Mouse (Mus musculus) forebrain, embryonic 14.5 days (tissue): ENCODE data around the gene Hoxb8. TPM values are rescaled to one million over a fixed set of nuclear protein-coding genes. Genes with fewer than 3 reads are reported as not detected.
A peak's percentile ranks its signal among the peaks of the same experiment; 100 is the strongest.

Experiments
- ATAC-seq: fragments of 200-750 bp; cut with Nextera tagmentation; 2 replicates; pipeline ENCODE4 v1.8.0; 2017; ENCODE audit warnings: mild to moderate bottlenecking, moderate library complexity
- DNase-seq: peaks from one replicate; pipeline ENCODE4 v3.0.0-alpha.2; 2015; ENCODE audit warnings: low spot score
- H3K27ac ChIP-seq: fragments of 300-500 bp; sonication (generic); 2 replicates; pipeline ENCODE4 v1.5.1; 2014; ENCODE audit warnings: low read depth, mild to moderate bottlenecking, control low read depth, low read length, moderate library complexity
- H3K27me3 ChIP-seq: fragments of 300-500 bp; sonication (generic); replicated peaks from 2 replicates; pipeline ENCODE4 v1.6.1; 2014; ENCODE audit warnings: low read length, control low read depth, mixed read lengths; ENCODE audit not compliant: control insufficient read depth, insufficient read depth
- H3K36me3 ChIP-seq: fragments of 300-500 bp; sonication (generic); 2 replicates; pipeline ENCODE4 v1.6.1; 2014; ENCODE audit warnings: low read length, control low read depth; ENCODE audit not compliant: control insufficient read depth, insufficient read depth
- H3K4me1 ChIP-seq: fragments of 300-500 bp; sonication (generic); 2 replicates; pipeline ENCODE4 v1.6.1; 2014; ENCODE audit warnings: antibody characterized with exemption, low read length, control low read depth; ENCODE audit not compliant: control insufficient read depth, insufficient read depth
- H3K4me2 ChIP-seq: fragments of 300-500 bp; sonication (generic); 2 replicates; pipeline ENCODE4 v1.6.1; 2014; ENCODE audit warnings: mild to moderate bottlenecking, control low read depth, low read length
- H3K4me3 ChIP-seq: fragments of 300-500 bp; sonication (generic); 2 replicates; pipeline ENCODE4 v1.5.1; 2014; ENCODE audit warnings: low read depth, low read length, control low read depth
- H3K9ac ChIP-seq: fragments of 300-500 bp; sonication (generic); 2 replicates; pipeline ENCODE4 v1.6.1; 2014; ENCODE audit warnings: mild to moderate bottlenecking, low read length, control low read depth, moderate library complexity
- H3K9me3 ChIP-seq: fragments of 300-500 bp; sonication (generic); replicated peaks from 2 replicates; pipeline ENCODE4 v1.6.1; 2016; ENCODE audit warnings: low read length, control low read depth, mixed read lengths; ENCODE audit not compliant: control insufficient read depth
- WGBS: fragments of 180-500 bp; shearing (Covaris S2); extraction: QIAGEN DNeasy Blood & Tissue Kit; methylation state at CpG from one replicate; pipeline ENCODE4 v1.1.7; 2014; 5-methylcytosine and 5-hydroxymethylcytosine counted together
- polyA plus RNA-seq: library from polyadenylated mRNA; unstranded; fragments of >200 nt; fragmentation: Nextera tagmentation; extraction: Ambion mirVana; gene quantifications from 2 replicates; pipeline ENCODE4 v1.2.1, GENCODE M21; 2014

Hoxb8 gene
- polyA plus RNA-seq, 1 experiment from 2014 or later: not detected

GRCm38 (mm10) chr11:96255996-96256445 is 25.7 kb upstream of the Hoxb8 start:
- H3K4me2 ChIP-seq: no peak overlapping the region
- no peaks in the 10 kb centered on the region for H3K9me3 ChIP-seq
- H3K4me1 ChIP-seq: no peaks in the 10 kb centered on the region
- WGBS: 1% methylated on average over 14 of the region's 14 CpGs
- no peak overlapping the region for H3K27ac ChIP-seq
- peaks cover 99% of the 10 kb centered on the region for H3K27me3 ChIP-seq
- H3K9ac ChIP-seq: no peak overlapping the region
- DNase-seq: no peak
- ATAC-seq: no peak
- H3K4me3 ChIP-seq: no peak overlapping the region
- no peaks in the 10 kb centered on the region for H3K36me3 ChIP-seq

DNA sequence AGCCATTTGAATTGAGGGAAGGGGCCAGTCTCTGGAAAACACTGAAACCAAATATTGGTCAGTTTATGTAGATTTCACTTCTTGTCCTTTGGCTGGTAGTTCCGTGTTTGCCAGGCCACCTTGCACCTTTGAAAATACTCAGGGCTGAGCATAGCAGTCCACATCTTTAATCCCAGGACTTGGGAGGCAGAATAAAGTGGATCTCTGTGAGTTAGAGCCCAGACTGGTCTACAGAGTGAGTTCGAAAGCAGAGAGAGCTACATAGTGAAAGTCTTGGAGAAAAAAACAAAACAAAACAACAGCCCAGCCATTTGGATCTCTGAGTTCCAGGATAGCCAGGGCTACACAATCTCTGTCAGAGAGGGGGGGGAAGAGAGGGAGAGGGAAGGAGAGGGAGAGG is 24.6 kb upstream of the Hoxb8 start:
- ATAC-seq (no peak), DNase-seq (no peak)
- WGBS: 14% methylated on average over 2 of the region's 2 CpGs

GRCm38 (mm10) chr11:96259038-96259437 is 22.7 kb upstream of the Hoxb8 start:
- H3K4me2 ChIP-seq: no peak overlapping the region
- no peaks in the 10 kb centered on the region for H3K36me3 ChIP-seq
- 0% methylated on average over 2 of the region's 2 CpGs for WGBS
- H3K4me1 ChIP-seq: no peaks in the 10 kb centered on the region
- DNase-seq: no peak
- peaks cover 99% of the 10 kb centered on the region for H3K27me3 ChIP-seq
- H3K9ac ChIP-seq: no peak overlapping the region
- no peak for ATAC-seq
- no peaks in the 10 kb centered on the region for H3K9me3 ChIP-seq
- no peak overlapping the region for H3K4me3 ChIP-seq
- no peak overlapping the region for H3K27ac ChIP-seq

More for the DNA sequence above, 24.6 kb upstream of the Hoxb8 start:
- H3K4me2 ChIP-seq: no peak overlapping the region
- H3K36me3 ChIP-seq: no peaks in the 10 kb centered on the region
- H3K27me3 ChIP-seq: peaks cover 99% of the 10 kb centered on the region
- H3K9ac ChIP-seq: no peak overlapping the region
- H3K4me3 ChIP-seq: no peak overlapping the region
- no peaks in the 10 kb centered on the region for H3K4me1 ChIP-seq
- no peak overlapping the region for H3K27ac ChIP-seq
- no peaks in the 10 kb centered on the region for H3K9me3 ChIP-seq

- peaks cover 99% of the 10 kb centered on the region for H3K27me3 ChIP-seq
- no peak overlapping the region for H3K4me3 ChIP-seq
- ATAC-seq: no peak
- H3K36me3 ChIP-seq: no peaks in the 10 kb centered on the region
- no peak overlapping the region for H3K9ac ChIP-seq
- no peak overlapping the region for H3K4me2 ChIP-seq
- 0% methylated on average over 1 of the region's 1 CpGs for WGBS
- DNase-seq: no peak
- no peaks in the 10 kb centered on the region for H3K4me1 ChIP-seq
- H3K27ac ChIP-seq: no peak overlapping the region
- no peaks in the 10 kb centered on the region for H3K9me3 ChIP-seq
These were observed 22.2 kb upstream of the Hoxb8 start for GRCm38 (mm10) chr11:96259511-96259910.

DNA sequence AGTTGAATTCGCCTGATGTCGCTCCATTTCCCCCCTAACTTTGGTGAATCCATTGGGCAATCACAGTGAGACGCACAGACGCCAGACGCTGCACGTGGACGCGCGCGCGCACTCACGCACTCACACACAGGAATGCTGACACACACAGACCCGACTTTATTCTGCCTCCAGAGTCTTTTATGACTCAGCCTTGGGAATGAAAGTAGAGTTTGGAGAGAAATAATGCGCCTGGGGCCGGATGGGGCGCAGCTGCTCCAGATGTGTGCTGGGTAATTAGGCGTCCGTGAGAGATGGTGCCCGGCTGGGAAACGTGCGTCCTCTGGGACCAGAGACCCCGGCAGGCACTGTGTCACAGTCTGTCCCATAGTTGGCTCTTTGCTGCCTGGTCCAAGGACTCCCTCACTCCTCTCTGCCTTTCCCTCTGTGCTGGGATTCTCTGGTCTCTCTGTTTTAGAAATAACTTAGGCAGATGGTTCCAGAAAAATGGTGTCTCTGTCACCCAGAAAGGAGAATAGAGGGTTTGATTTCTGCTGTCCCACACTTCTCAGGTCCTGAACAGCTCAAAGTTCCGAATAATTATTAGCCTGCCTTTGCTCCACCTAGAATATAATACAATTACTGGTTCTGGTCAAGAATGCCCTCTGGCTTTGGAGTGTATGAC is 21.3 kb upstream of the Hoxb8 start:
- Histone ChIP-seq H3K4me2 (no peak overlapping the region), H3K9me3 (no peaks in the 10 kb centered on the region)
- DNase-seq: no peak

DNA sequence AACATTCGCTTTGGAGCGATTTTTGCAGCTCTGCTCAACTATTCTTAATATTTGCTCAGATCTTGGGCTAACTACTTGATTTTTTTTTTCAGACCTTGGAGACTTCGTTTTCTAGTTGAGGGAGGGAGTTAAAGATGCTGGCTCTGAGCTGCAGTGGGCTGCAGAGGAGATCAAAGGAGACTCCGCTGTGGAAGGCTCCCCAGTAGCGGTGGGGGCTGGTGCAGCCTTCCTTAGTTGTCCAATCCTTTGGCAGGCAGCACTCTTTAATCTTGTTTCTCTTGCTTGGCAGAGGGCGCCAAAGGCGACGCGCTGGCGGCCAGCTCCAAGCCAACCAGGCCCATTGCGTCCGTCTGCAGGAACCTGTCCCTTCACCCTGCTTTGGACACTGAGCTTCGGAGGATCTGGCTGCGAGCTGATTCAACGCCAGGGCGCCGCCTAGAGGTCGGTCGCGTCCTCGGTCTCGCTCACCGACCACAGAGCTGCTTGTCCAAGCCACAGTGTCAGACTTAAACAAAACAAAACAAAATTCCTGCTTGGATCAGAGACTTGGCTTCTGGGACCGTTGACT is 20.3 kb upstream of the Hoxb8 start:
- peak; percentile 63 for DNase-seq

More for the DNA sequence above, 21.3 kb upstream of the Hoxb8 start:
- Histone ChIP-seq H3K27ac (no peak overlapping the region), H3K27me3 (peaks cover 98% of the 10 kb centered on the region), H3K4me3 (no peak overlapping the region), H3K4me1 (no peaks in the 10 kb centered on the region), H3K9ac (no peak overlapping the region), H3K36me3 (no peaks in the 10 kb centered on the region)
- no peak for ATAC-seq
- WGBS: 1% methylated on average over 23 of the region's 23 CpGs

DNA sequence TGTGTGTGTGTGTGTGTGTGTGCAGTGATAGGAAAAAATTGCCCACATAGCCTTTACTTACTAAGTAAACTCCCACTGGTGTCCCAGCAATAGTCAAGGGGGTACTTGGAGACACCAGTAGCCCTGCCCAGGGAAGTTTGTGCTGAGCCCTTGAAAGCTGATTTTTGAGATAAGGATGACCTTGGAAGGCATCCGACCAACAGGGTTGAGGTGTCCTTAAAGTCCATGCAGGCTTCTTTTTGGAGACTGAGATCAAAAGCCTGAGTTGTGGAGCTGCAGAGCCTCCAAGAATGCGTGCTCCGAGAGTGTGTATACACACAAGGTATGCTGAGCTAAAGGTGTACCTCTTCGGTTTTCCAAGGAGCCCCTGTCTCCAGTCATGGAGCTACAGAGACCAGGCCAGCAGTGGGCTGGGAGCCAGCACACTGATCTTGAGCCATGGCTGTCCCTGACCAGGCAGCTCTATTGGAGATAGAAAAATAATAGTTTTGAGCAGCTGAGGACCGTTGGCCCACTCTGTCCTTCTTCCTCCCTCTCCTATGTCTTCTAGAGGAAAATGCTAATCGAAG is 19.4 kb upstream of the Hoxb8 start:
- 5% methylated on average over 6 of the region's 6 CpGs for WGBS
- ATAC-seq (no peak), DNase-seq (no peak)

More for the DNA sequence above, 20.3 kb upstream of the Hoxb8 start:
- H3K4me2 ChIP-seq: no peak overlapping the region
- peaks cover 98% of the 10 kb centered on the region for H3K27me3 ChIP-seq
- no peak overlapping the region for H3K27ac ChIP-seq
- WGBS: 1% methylated on average over 24 of the region's 24 CpGs
- no peaks in the 10 kb centered on the region for H3K4me1 ChIP-seq
- ATAC-seq: no peak
- no peak overlapping the region for H3K4me3 ChIP-seq
- H3K9ac ChIP-seq: no peak overlapping the region
- no peaks in the 10 kb centered on the region for H3K9me3 ChIP-seq
- H3K36me3 ChIP-seq: no peaks in the 10 kb centered on the region

GRCm38 (mm10) chr11:96263636-96264389 is 17.9 kb upstream of the Hoxb8 start:
- no peak for ATAC-seq
- no peak overlapping the region for H3K4me3 ChIP-seq
- no peak for DNase-seq
- H3K27ac ChIP-seq: no peak overlapping the region
- under 1% methylated on average over 33 of the region's 33 CpGs for WGBS
- no peak overlapping the region for H3K9ac ChIP-seq
- H3K9me3 ChIP-seq: no peaks in the 10 kb centered on the region
- H3K4me1 ChIP-seq: no peaks in the 10 kb centered on the region
- no peaks in the 10 kb centered on the region for H3K36me3 ChIP-seq
- no peak overlapping the region for H3K4me2 ChIP-seq
- H3K27me3 ChIP-seq: peaks cover 98% of the 10 kb centered on the region

More for the DNA sequence above, 19.4 kb upstream of the Hoxb8 start:
- no peak overlapping the region for H3K4me3 ChIP-seq
- no peaks in the 10 kb centered on the region for H3K9me3 ChIP-seq
- H3K4me1 ChIP-seq: no peaks in the 10 kb centered on the region
- no peaks in the 10 kb centered on the region for H3K36me3 ChIP-seq
- H3K27me3 ChIP-seq: peaks cover 98% of the 10 kb centered on the region
- H3K4me2 ChIP-seq: no peak overlapping the region
- H3K27ac ChIP-seq: no peak overlapping the region
- no peak overlapping the region for H3K9ac ChIP-seq
